In the genomic region with DNA sequence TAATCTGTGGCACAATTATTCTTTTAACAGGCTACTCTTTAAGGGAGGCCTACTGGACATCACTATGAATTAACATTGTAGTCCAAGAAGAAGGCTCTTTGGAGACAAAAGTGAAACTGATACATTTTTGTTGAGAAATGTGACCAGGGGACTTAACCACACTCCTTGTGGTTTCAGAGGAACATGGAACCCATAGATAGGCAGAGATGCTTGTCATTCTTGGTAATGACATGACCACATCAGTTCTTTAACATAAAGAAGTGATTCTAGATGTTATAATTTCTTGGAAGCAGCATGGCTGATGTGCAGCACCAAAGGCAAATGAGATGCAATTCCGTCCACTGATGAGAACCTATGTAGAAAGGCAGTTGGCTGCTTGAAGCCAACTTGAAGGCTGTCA, we compare ENCODE assay signal across 22 mouse cellular contexts.
DNase-seq lines count a peak whose midpoint lies in the region; ATAC-seq and TF ChIP-seq lines count a peak whose summit lies in the region.
"Had no signal": no experiment of that assay in that cellular context is flagged by ENCODE, and none has a peak within 500 bp of the region (broad histone marks: within the 10 kb centered on the region; RNA-seq: fewer than 3 reads in every experiment).

No protein-coding gene starts in this region.

- no peak for TF ChIP-seq CTCF in lung, adult 2 months (IDR thresholded peaks at IDR 0.05; ENCODE audit: insufficient read depth, low read length)

- peaks cover 48% of the 10 kb centered on the region for H3K4me1 ChIP-seq in megakaryocyte, embryonic 14.5 days
- no peaks in the 10 kb centered on the region for H3K4me1 ChIP-seq in lung, adult 2 months (ENCODE audit: control insufficient read depth, insufficient read depth, low read length)
- H3K4me1 ChIP-seq: forebrain, embryonic 12.5 days had no signal

- peak; percentile 57 for ATAC-seq in common myeloid progenitor, adult 5-6 weeks (replicated peaks; ENCODE audit: low read depth, poor library complexity, severe bottlenecking)
- ATAC-seq: activated CD4-positive, CD25-positive, alpha-beta regulatory T cell, adult 4 months; forebrain, embryonic 16.5 days; hindbrain, embryonic 16.5 days had no signal

- H3K9me3 ChIP-seq in megakaryocyte, embryonic 14.5 days, result no peaks in the 10 kb centered on the region
- H3K9me3 ChIP-seq: embryonic facial prominence, embryonic 13.5 days; forebrain, embryonic 12.5 days; heart, embryonic 10.5 days; hindbrain, embryonic 12.5 days had no signal

- 91% methylated on average over 1 of the region's 1 CpGs for WGBS in lung, adult 2 months

- TF ChIP-seq POLR2A in lung, adult 2 months (IDR thresholded peaks at IDR 0.05; ENCODE audit: borderline replicate concordance, extremely low read depth, low read depth, low read length), result no peak

- peak; percentile 0 for DNase-seq in heart, adult 11 months
- DNase-seq in heart, adult 18-20 months, result no peak
- DNase-seq in T-cell, adult 2 months (ENCODE audit: low spot score), result no peak
- DNase-seq in lung, adult 2 months, result no peak
- no peak for DNase-seq in MN1 (ENCODE audit: low spot score)
- DNase-seq: adrenal gland, postnatal 14 days; cerebellum, adult 11-12 months; cerebellum, adult 9-10 months; cerebellum, postnatal 25 days; gastrocnemius, postnatal 14 days; heart, postnatal 10 days; heart, postnatal 4 days had no signal

- peaks cover 22% of the 10 kb centered on the region for H3K27me3 ChIP-seq in megakaryocyte, embryonic 14.5 days (replicated peaks)
- H3K27me3 ChIP-seq: CH12.LX; embryonic facial prominence, embryonic 13.5 days; forebrain, embryonic 12.5 days; hindbrain, embryonic 12.5 days had no signal

- H3K36me3 ChIP-seq in megakaryocyte, embryonic 14.5 days (replicated peaks; ENCODE audit: low read length), result no peaks in the 10 kb centered on the region
- H3K36me3 ChIP-seq: embryonic facial prominence, embryonic 13.5 days; forebrain, embryonic 12.5 days; heart, embryonic 10.5 days; hindbrain, embryonic 12.5 days had no signal

- peak overlapping the region; percentile 12 for H3K4me3 ChIP-seq in megakaryocyte, embryonic 14.5 days (replicated peaks)
- H3K4me3 ChIP-seq in lung, adult 2 months (replicated peaks; ENCODE audit: extremely low read depth, low read depth, low read length), result no peak overlapping the region
- H3K4me3 ChIP-seq: embryonic facial prominence, embryonic 13.5 days; forebrain, embryonic 12.5 days; heart, embryonic 10.5 days; hindbrain, embryonic 12.5 days had no signal
